Mouse (Mus musculus): Measurements from ENCODE around the gene Lrrn1. TPM values are rescaled to one million over a fixed set of nuclear protein-coding genes. Genes with fewer than 3 reads are reported as not detected.

Gene Lrrn1
- total and polyA plus RNA-seq, 2 experiments from 2014 or later = 46.9 to 64.6 TPM

GRCm38 (mm10) chr6:107530621-107531285 is 1.2 kb downstream of the Lrrn1 start:
- Histone ChIP-seq H3K9ac (replicated peaks; ENCODE audit: low read length, poor library complexity, severe bottlenecking) (peak overlapping the region; percentile 81), H3K27ac (ENCODE audit: low read depth, low read length) (peak overlapping the region; percentile 85), H3K27me3 (ENCODE audit: insufficient read depth, low read length) (no peaks in the 10 kb centered on the region), H3K4me3 (ENCODE audit: low read depth, low read length) (peak overlapping the region; percentile 88), H3K9me3 (ENCODE audit: low read length) (no peaks in the 10 kb centered on the region), H3K4me2 (ENCODE audit: low read depth, low read length, poor library complexity, severe bottlenecking) (peak overlapping the region; percentile 82), H3K4me1 (ENCODE audit: insufficient read depth, low read length) (peaks cover 3% of the 10 kb centered on the region; the same call in 1 of the 2 replicates), H3K36me3 (ENCODE audit: insufficient read depth, low read length) (no peaks in the 10 kb centered on the region)
- ATAC-seq (ENCODE audit: low FRiP score) (peak; percentile 12; the same call in 1 of the 2 replicates), DNase-seq (ENCODE audit: low spot score) (peak; percentile 51)
- 0% methylated on average over 15 of the region's 15 CpGs for WGBS
- no peak for TF ChIP-seq CTCF (IDR thresholded peaks at IDR 0.05)

DNA sequence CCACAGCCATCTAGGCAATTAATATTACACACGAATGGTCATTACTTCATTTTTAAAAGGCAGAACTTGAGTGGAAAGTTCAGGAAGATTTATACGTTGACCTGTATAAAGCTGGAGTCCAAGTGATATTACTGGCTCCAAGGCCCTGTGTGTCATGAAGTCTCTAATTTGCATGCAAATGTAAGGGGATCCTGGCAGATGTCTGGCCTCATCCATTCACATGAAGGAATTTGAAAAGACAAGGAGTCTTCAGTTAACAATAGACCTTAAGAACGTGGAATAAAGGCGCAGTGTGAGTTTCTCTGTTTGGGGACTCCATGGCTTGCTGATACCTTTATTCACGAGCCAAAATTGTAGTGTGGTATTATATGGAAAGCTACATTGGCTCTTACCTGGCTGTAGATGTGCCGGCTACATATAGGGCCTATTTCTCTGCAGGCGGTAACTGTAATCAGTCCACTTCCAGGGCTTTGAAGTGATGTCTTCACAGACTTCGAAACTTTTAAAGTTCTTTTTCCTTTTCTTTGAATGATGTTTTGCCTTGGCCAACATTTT is 2.0 kb downstream of the Lrrn1 start:
- 15% methylated on average over 8 of the region's 8 CpGs for WGBS
- peak; percentile 16 for DNase-seq (ENCODE audit: low spot score)
- no peak overlapping the region for H3K27ac ChIP-seq (ENCODE audit: low read depth, low read length)

GRCm38 (mm10) chr6:107534533-107534932 is 5.0 kb downstream of the Lrrn1 start:
- Histone ChIP-seq H3K27me3 (ENCODE audit: insufficient read depth, low read length) (no peaks in the 10 kb centered on the region), H3K27ac (ENCODE audit: low read depth, low read length) (no peak overlapping the region), H3K9me3 (ENCODE audit: low read length) (no peaks in the 10 kb centered on the region), H3K4me1 (ENCODE audit: insufficient read depth, low read length) (peaks cover 3% of the 10 kb centered on the region; the same call in 1 of the 2 replicates), H3K4me3 (ENCODE audit: low read depth, low read length) (no peak overlapping the region), H3K36me3 (ENCODE audit: insufficient read depth, low read length) (no peaks in the 10 kb centered on the region), H3K4me2 (ENCODE audit: low read depth, low read length, poor library complexity, severe bottlenecking) (peak overlapping the region; percentile 12), H3K9ac (replicated peaks; ENCODE audit: low read length, poor library complexity, severe bottlenecking) (no peak overlapping the region)
- DNase-seq (ENCODE audit: low spot score) (no peak), ATAC-seq (ENCODE audit: low FRiP score) (no peak)
- TF ChIP-seq CTCF (IDR thresholded peaks at IDR 0.05) = no peak
- WGBS = 19% methylated on average over 1 of the region's 1 CpGs

More for the DNA sequence above, 2.0 kb downstream of the Lrrn1 start:
- ATAC-seq (ENCODE audit: low FRiP score) = no peak
- no peaks in the 10 kb centered on the region for H3K36me3 ChIP-seq (ENCODE audit: insufficient read depth, low read length)
- peak overlapping the region; percentile 88 for H3K4me3 ChIP-seq (ENCODE audit: low read depth, low read length)
- 0 out of 2 replicates have a peak overlapping the region, but pooled peaks have one; percentile 20 for H3K9ac ChIP-seq (replicated peaks; ENCODE audit: low read length, poor library complexity, severe bottlenecking)
- TF ChIP-seq CTCF (IDR thresholded peaks at IDR 0.05) = no peak
- H3K4me1 ChIP-seq (ENCODE audit: insufficient read depth, low read length) = peaks cover 3% of the 10 kb centered on the region; the same call in 1 of the 2 replicates
- H3K4me2 ChIP-seq (ENCODE audit: low read depth, low read length, poor library complexity, severe bottlenecking) = peak overlapping the region; percentile 82
- H3K27me3 ChIP-seq (ENCODE audit: insufficient read depth, low read length) = no peaks in the 10 kb centered on the region
- no peaks in the 10 kb centered on the region for H3K9me3 ChIP-seq (ENCODE audit: low read length)

DNA sequence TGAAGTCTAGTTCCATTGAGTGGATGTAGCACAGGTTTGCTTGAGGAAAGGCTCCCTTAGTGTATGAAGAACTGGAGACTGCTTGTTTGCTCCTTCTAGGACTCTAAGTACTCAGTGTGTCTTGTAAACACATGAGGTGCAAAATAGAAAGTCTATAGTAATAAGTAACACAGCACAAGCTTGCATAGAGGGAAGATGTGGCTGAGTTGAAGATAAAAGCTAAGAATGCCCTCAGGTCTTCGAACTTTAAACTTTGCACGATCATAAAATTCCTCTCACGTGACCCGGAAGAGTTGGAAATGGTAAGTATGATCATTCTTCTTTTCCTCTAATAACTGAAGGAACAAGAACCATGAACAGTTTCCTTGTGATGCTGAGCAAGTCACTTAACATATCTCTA is 7.1 kb downstream of the Lrrn1 start:
- no peak overlapping the region for H3K4me2 ChIP-seq (ENCODE audit: low read depth, low read length, poor library complexity, severe bottlenecking)
- H3K27ac ChIP-seq (ENCODE audit: low read depth, low read length) = no peak overlapping the region
- no peak overlapping the region for H3K9ac ChIP-seq (replicated peaks; ENCODE audit: low read length, poor library complexity, severe bottlenecking)
- DNase-seq (ENCODE audit: low spot score) (no peak), ATAC-seq (ENCODE audit: low FRiP score) (no peak)
- H3K27me3 ChIP-seq (ENCODE audit: insufficient read depth, low read length) = no peaks in the 10 kb centered on the region
- WGBS = 92% methylated on average over 4 of the region's 4 CpGs
- H3K4me3 ChIP-seq (ENCODE audit: low read depth, low read length) = no peak overlapping the region
- TF ChIP-seq CTCF (IDR thresholded peaks at IDR 0.05) = no peak
- peaks cover 3% of the 10 kb centered on the region; the same call in 1 of the 2 replicates for H3K4me1 ChIP-seq (ENCODE audit: insufficient read depth, low read length)
- H3K9me3 ChIP-seq (ENCODE audit: low read length) = no peaks in the 10 kb centered on the region
- H3K36me3 ChIP-seq (ENCODE audit: insufficient read depth, low read length) = no peaks in the 10 kb centered on the region

GRCm38 (mm10) chr6:107541222-107541621 is 11.7 kb downstream of the Lrrn1 start:
- H3K4me1 ChIP-seq (ENCODE audit: insufficient read depth, low read length) = no peaks in the 10 kb centered on the region
- no peak for TF ChIP-seq CTCF (IDR thresholded peaks at IDR 0.05)
- H3K4me3 ChIP-seq (ENCODE audit: low read depth, low read length) = no peak overlapping the region
- no peaks in the 10 kb centered on the region for H3K36me3 ChIP-seq (ENCODE audit: insufficient read depth, low read length)
- no peak overlapping the region for H3K4me2 ChIP-seq (ENCODE audit: low read depth, low read length, poor library complexity, severe bottlenecking)
- no peak overlapping the region for H3K27ac ChIP-seq (ENCODE audit: low read depth, low read length)
- H3K27me3 ChIP-seq (ENCODE audit: insufficient read depth, low read length) = no peaks in the 10 kb centered on the region
- ATAC-seq (ENCODE audit: low FRiP score) = no peak
- H3K9ac ChIP-seq (replicated peaks; ENCODE audit: low read length, poor library complexity, severe bottlenecking) = no peak overlapping the region
- 91% methylated on average over 11 of the region's 11 CpGs for WGBS
- DNase-seq (ENCODE audit: low spot score) = no peak
- H3K9me3 ChIP-seq (ENCODE audit: low read length) = no peaks in the 10 kb centered on the region

- DNase-seq (ENCODE audit: low spot score) (peak; percentile 49), ATAC-seq (ENCODE audit: low FRiP score) (no peak)
- H3K4me2 ChIP-seq (ENCODE audit: low read depth, low read length, poor library complexity, severe bottlenecking) = no peak overlapping the region
- no peaks in the 10 kb centered on the region for H3K9me3 ChIP-seq (ENCODE audit: low read length)
- no peaks in the 10 kb centered on the region for H3K27me3 ChIP-seq (ENCODE audit: insufficient read depth, low read length)
- no peaks in the 10 kb centered on the region for H3K36me3 ChIP-seq (ENCODE audit: insufficient read depth, low read length)
- no peaks in the 10 kb centered on the region for H3K4me1 ChIP-seq (ENCODE audit: insufficient read depth, low read length)
- WGBS = 72% methylated on average over 4 of the region's 4 CpGs
- TF ChIP-seq CTCF (IDR thresholded peaks at IDR 0.05) = no peak
- H3K9ac ChIP-seq (replicated peaks; ENCODE audit: low read length, poor library complexity, severe bottlenecking) = no peak overlapping the region
- H3K4me3 ChIP-seq (ENCODE audit: low read depth, low read length) = no peak overlapping the region
- H3K27ac ChIP-seq (ENCODE audit: low read depth, low read length) = no peak overlapping the region
These were observed 12.3 kb downstream of the Lrrn1 start for GRCm38 (mm10) chr6:107541918-107542317.

All from midbrain, postnatal 0 days (tissue).